Mouse (Mus musculus) liver, embryonic 14.5 days (tissue): ENCODE results near the gene Uba2. TPM values are rescaled to one million over a fixed set of nuclear protein-coding genes. Genes with fewer than 3 reads are reported as not detected.

Experiments
- ATAC-seq: fragments of 200-750 bp; cut with Nextera tagmentation; 2 replicates; pipeline ENCODE4 v1.8.0; 2017; ENCODE audit warnings: moderate number of reproducible peaks, mild to moderate bottlenecking, moderate library complexity; ENCODE audit not compliant: insufficient read depth
- DNase-seq, 3 experiments: peaks; one replicate each; pipeline ENCODE4 v3.0.0-alpha.2; 2012 to 2013; ENCODE audit warnings: low read depth in 3 of 3, low spot score in 3 of 3
- H3K27ac ChIP-seq: fragments of 300-500 bp; sonication (generic); 2 replicates; pipeline ENCODE4 v1.5.1; 2014; ENCODE audit warnings: moderate library complexity, mild to moderate bottlenecking, control low read depth, inconsistent platforms
- H3K27me3 ChIP-seq: fragments of 300-500 bp; sonication (generic); 2 replicates; pipeline ENCODE4 v1.6.1; 2014; ENCODE audit warnings: mild to moderate bottlenecking, low read length, moderate library complexity; ENCODE audit not compliant: control insufficient read depth, insufficient read depth
- H3K36me3 ChIP-seq: fragments of 300-500 bp; sonication (generic); replicated peaks from 2 replicates; pipeline ENCODE4 v1.6.1; 2014; ENCODE audit warnings: low read depth; ENCODE audit not compliant: control insufficient read depth, insufficient read depth
- H3K4me1 ChIP-seq, 2 experiments: fragments of 200-500 bp in 1 of 2; fragments of 300-500 bp in 1 of 2; sonication (generic) in 1 of 2; replicated peaks; 2 replicates each; pipeline ENCODE4 v1.6.1; 2012 to 2014; ENCODE audit warnings: antibody characterized with exemption in 1 of 2, inconsistent platforms in 1 of 2, low read length in 1 of 2; ENCODE audit not compliant: control insufficient read depth in 2 of 2, insufficient read depth in 2 of 2
- H3K4me2 ChIP-seq: fragments of 300-500 bp; sonication (generic); 2 replicates; pipeline ENCODE4 v1.6.1; 2014; ENCODE audit warnings: low read depth, mild to moderate bottlenecking, control low read depth, moderate library complexity
- H3K4me3 ChIP-seq, 2 experiments: fragments of 200-500 bp in 1 of 2; fragments of 300-500 bp in 1 of 2; sonication (generic) in 1 of 2; 2 replicates each; pipeline ENCODE4 v1.5.1; 2012 to 2014; ENCODE audit warnings: low read depth in 2 of 2, low read length in 2 of 2, mild to moderate bottlenecking in 2 of 2, control low read depth in 1 of 2, inconsistent platforms in 1 of 2, moderate library complexity in 1 of 2; ENCODE audit not compliant: insufficient read depth in 1 of 2
- H3K9ac ChIP-seq: fragments of 300-500 bp; sonication (generic); replicated peaks from 2 replicates; pipeline ENCODE4 v1.6.1; 2014; ENCODE audit warnings: mild to moderate bottlenecking, control low read depth, moderate library complexity
- H3K9me3 ChIP-seq: fragments of 300-500 bp; sonication (generic); 2 replicates; pipeline ENCODE4 v1.6.1; 2016; ENCODE audit warnings: low read length, mixed read lengths; ENCODE audit not compliant: control insufficient read depth
- CTCF ChIP-seq: IDR thresholded peaks from 2 replicates; pipeline ENCODE4 v1.5.1; 2016; ENCODE audit warnings: antibody characterized with exemption, low read depth, control low read depth
- EP300 ChIP-seq: IDR thresholded peaks from 2 replicates; pipeline ENCODE4 v1.6.1; 2016; ENCODE audit warnings: antibody characterized with exemption, low read depth
- WGBS: fragments of 180-500 bp; shearing (Covaris S2); extraction: QIAGEN DNeasy Blood & Tissue Kit; methylation state at CpG from one replicate; pipeline ENCODE4 v1.1.7; 2014; ENCODE audit not compliant: insufficient replicate concordance; 5-methylcytosine and 5-hydroxymethylcytosine counted together
- polyA plus RNA-seq, 2 experiments: library from polyadenylated mRNA; depleted of rRNA in 1 of 2; stranded (reverse) in 1 of 2; unstranded in 1 of 2; fragments of >200 nt; fragmentation: Nextera tagmentation in 1 of 2; extraction: Ambion mirVana in 1 of 2; gene quantifications; 2 replicates each; pipeline versions ENCODE4 v1.2.1 to v1.2.3; 2012 to 2014

Gene Uba2
- polyA plus RNA-seq, 2 experiments = 62.1 to 83.0 TPM

GRCm38 (mm10) chr7:34133117-34133762 lies 36.2 kb downstream of the Uba2 start, which contains the start of gene Wtip:
Gene Wtip, minus strand, starts transcription at chr7:34133268.
- Histone ChIP-seq H3K27ac (no peak within 1 kb of the TSS), H3K4me3 (peak within 1 kb of the TSS; percentile 51 to 58), H3K36me3 (no peaks in the 10 kb centered on the region), H3K9ac (no peak within 1 kb of the TSS; the same call in 1 of the 2 replicates), H3K4me1 (no peaks in the 10 kb centered on the region; a peak in 1 of 4 replicates), H3K9me3 (no peaks in the 10 kb centered on the region), H3K27me3 (peaks cover 39% of the 10 kb centered on the region), H3K4me2 (peak within 1 kb of the TSS; percentile 48)
- TF ChIP-seq EP300 (no peak), CTCF (no peak)
- ATAC-seq (peak; percentile 63), DNase-seq (no peak)
- 2% methylated on average over 54 of the region's 65 CpGs for whole genome bisulfite sequencing

GRCm38 (mm10) chr7:34132355-34133079 lies 36.9 kb downstream of the Uba2 start:
- no peak overlapping the region for H3K27ac ChIP-seq
- H3K36me3 ChIP-seq = no peaks in the 10 kb centered on the region
- no peak for DNase-seq
- TF ChIP-seq CTCF (no peak), EP300 (no peak)
- H3K27me3 ChIP-seq = peaks cover 39% of the 10 kb centered on the region
- no peaks in the 10 kb centered on the region; a peak in 1 of 4 replicates for H3K4me1 ChIP-seq
- H3K9me3 ChIP-seq = no peaks in the 10 kb centered on the region
- peak overlapping the region; percentile 51 to 58 for H3K4me3 ChIP-seq
- WGBS = 1% methylated on average over 101 of the region's 116 CpGs
- no peak overlapping the region; the same call in 1 of the 2 replicates for H3K9ac ChIP-seq
- peak overlapping the region; percentile 48 for H3K4me2 ChIP-seq
- ATAC-seq = peak; percentile 59

DNA sequence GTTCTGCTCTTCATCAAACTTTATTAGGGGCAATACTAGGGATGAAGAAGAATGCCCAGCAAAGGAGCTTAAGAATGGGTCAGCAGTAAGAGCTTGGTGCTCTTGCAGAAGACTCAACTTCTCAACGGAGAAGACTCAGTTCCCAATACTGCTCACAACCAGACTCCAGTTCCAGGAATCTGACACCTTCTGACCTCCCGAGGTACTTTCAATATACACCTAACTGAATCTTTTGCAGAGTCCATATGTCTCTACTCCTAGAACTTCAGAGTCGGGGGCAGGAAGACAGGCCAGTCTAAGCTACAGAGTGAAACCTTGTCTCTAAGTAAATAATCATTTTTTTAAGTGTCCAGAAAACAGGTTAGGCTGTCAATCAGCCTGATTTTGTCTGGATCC lies 37.4 kb downstream of the Uba2 start:
- no peaks in the 10 kb centered on the region for H3K9me3 ChIP-seq
- TF ChIP-seq CTCF = no peak
- no peak for TF ChIP-seq EP300
- no peaks in the 10 kb centered on the region; a peak in 1 of 4 replicates for H3K4me1 ChIP-seq
- H3K36me3 ChIP-seq = no peaks in the 10 kb centered on the region
- H3K4me2 ChIP-seq = peak overlapping the region; percentile 48
- peaks cover 39% of the 10 kb centered on the region for H3K27me3 ChIP-seq
- DNase-seq (no peak), ATAC-seq (no peak)
- H3K4me3 ChIP-seq = peak overlapping the region; percentile 9 to 58; a peak in 3 of 4 replicates
- 6% methylated on average over 3 of the region's 3 CpGs for WGBS
- no peak overlapping the region for H3K9ac ChIP-seq
- H3K27ac ChIP-seq = no peak overlapping the region

DNA sequence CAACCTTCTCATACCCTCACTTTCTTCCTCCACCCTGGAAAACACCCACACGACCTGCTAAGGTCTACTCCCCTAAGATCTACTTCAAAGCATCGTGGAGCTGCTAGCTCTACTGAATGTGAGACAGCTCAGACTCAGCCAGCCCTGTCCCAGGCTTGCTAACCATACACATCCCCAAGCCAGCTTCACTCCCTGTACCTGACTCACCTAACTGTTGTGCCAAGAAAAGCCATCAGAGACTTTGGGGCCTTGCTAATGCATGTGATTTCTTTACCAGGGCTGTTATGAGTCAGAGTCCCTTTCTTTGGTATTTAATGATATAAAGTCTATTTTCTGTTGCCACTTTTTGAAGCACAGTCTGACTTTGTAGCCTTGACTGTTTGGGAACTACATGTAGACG lies 38.3 kb downstream of the Uba2 start:
- no peak for TF ChIP-seq EP300
- no peak for DNase-seq
- no peak overlapping the region for H3K4me2 ChIP-seq
- no peaks in the 10 kb centered on the region for H3K9me3 ChIP-seq
- no peak overlapping the region for H3K4me3 ChIP-seq
- no peak overlapping the region for H3K27ac ChIP-seq
- no peak overlapping the region for H3K9ac ChIP-seq
- H3K36me3 ChIP-seq = no peaks in the 10 kb centered on the region
- WGBS = 46% methylated on average over 3 of the region's 3 CpGs
- H3K27me3 ChIP-seq = peaks cover 39% of the 10 kb centered on the region
- no peak for ATAC-seq
- H3K4me1 ChIP-seq = no peaks in the 10 kb centered on the region; a peak in 1 of 4 replicates

- Histone ChIP-seq H3K27ac (no peak overlapping the region), H3K36me3 (no peaks in the 10 kb centered on the region), H3K4me1 (no peaks in the 10 kb centered on the region), H3K27me3 (peaks cover 5% of the 10 kb centered on the region), H3K4me2 (no peak overlapping the region), H3K9me3 (no peaks in the 10 kb centered on the region), H3K4me3 (no peak overlapping the region), H3K9ac (no peak overlapping the region)
- TF ChIP-seq CTCF = no peak
- TF ChIP-seq EP300 = no peak
- DNase-seq = no peak
- no peak for ATAC-seq
- WGBS = 65% methylated on average over 3 of the region's 3 CpGs
Observed at GRCm38 (mm10) chr7:34126291-34126690, 43.1 kb downstream of the Uba2 start.
